Mouse (Mus musculus) stomach, postnatal 0 days (tissue): ENCODE results near the gene Gm10718. TPM values are rescaled to one million over a fixed set of nuclear protein-coding genes. Genes with fewer than 3 reads are reported as not detected.
A peak's percentile ranks its signal among the peaks of the same experiment; 100 is the strongest.
"Not testable (repeated sequence)": the region's sequence is repeated elsewhere in the genome, so short reads cannot be mapped to it uniquely, and the experiment has no call there.

Experiments used
- ATAC-seq: fragments of 200-750 bp; cut with Nextera tagmentation; 2 replicates; pipeline ENCODE4 v1.8.0; 2017; ENCODE audit not compliant: low FRiP score, low TSS enrichment
- DNase-seq: peaks from one replicate; pipeline ENCODE4 v3.0.0-alpha.2; 2016; ENCODE audit warnings: low spot score
- H3K27ac ChIP-seq: fragments of 300-500 bp; sonication (generic); replicated peaks from 2 replicates; pipeline ENCODE4 v1.5.1; 2014; ENCODE audit warnings: mild to moderate bottlenecking, control low read depth
- H3K27me3 ChIP-seq: fragments of 300-500 bp; sonication (generic); 2 replicates; pipeline ENCODE4 v1.6.1; 2014; ENCODE audit warnings: low read length; ENCODE audit not compliant: control insufficient read depth, insufficient read depth
- H3K36me3 ChIP-seq: fragments of 300-500 bp; sonication (generic); 2 replicates; pipeline ENCODE4 v1.6.1; 2014; ENCODE audit warnings: low read length, mixed read lengths; ENCODE audit not compliant: control insufficient read depth, insufficient read depth
- H3K4me1 ChIP-seq: fragments of 300-500 bp; sonication (generic); replicated peaks from 2 replicates; pipeline ENCODE4 v1.6.1; 2014; ENCODE audit warnings: antibody characterized with exemption; ENCODE audit not compliant: control insufficient read depth, insufficient read depth
- H3K4me2 ChIP-seq: fragments of 300-500 bp; sonication (generic); replicated peaks from 2 replicates; pipeline ENCODE4 v1.6.1; 2014; ENCODE audit warnings: low read depth, mild to moderate bottlenecking, control low read depth, moderate library complexity
- H3K4me3 ChIP-seq: fragments of 300-500 bp; sonication (generic); 2 replicates; pipeline ENCODE4 v1.5.1; 2014; ENCODE audit warnings: low read depth, low read length, control low read depth
- H3K9ac ChIP-seq: fragments of 300-500 bp; sonication (generic); 2 replicates; pipeline ENCODE4 v1.6.1; 2014; ENCODE audit warnings: mild to moderate bottlenecking, low read length, control low read depth, mixed read lengths
- H3K9me3 ChIP-seq: fragments of 300-500 bp; sonication (generic); 2 replicates; pipeline ENCODE4 v1.6.1; 2016; ENCODE audit warnings: low read length; ENCODE audit not compliant: control insufficient read depth
- WGBS: fragments of 180-500 bp; shearing (Covaris S2); extraction: QIAGEN DNeasy Blood & Tissue Kit; methylation state at CpG from one replicate; pipeline ENCODE4 v1.1.7; 2014; 5-methylcytosine and 5-hydroxymethylcytosine counted together
- polyA plus RNA-seq: library from polyadenylated mRNA; unstranded; fragments of >200 nt; fragmentation: Nextera tagmentation; extraction: Ambion mirVana; gene quantifications from 2 replicates; pipeline ENCODE4 v1.2.1, GENCODE M21; 2015

Gm10718 gene
- polyA plus RNA-seq, 1 experiment from 2014 or later: 0.93 TPM

GRCm38 (mm10) chr9:3009331-3009730 lies 14.0 kb upstream of the Gm10718 start:
- H3K4me3 ChIP-seq, DNase-seq, H3K9me3 ChIP-seq, H3K27ac ChIP-seq, H3K4me1 ChIP-seq, H3K9ac ChIP-seq, H3K27me3 ChIP-seq, H3K4me2 ChIP-seq, H3K36me3 ChIP-seq: not testable (repeated sequence)
- ATAC-seq: peak; percentile 51; the same call in 1 of the 2 replicates
- no CpG with 5 or more reads among the region's 5 CpGs for WGBS

- H3K36me3 ChIP-seq, DNase-seq, H3K27ac ChIP-seq, H3K4me2 ChIP-seq, ATAC-seq, H3K4me1 ChIP-seq, H3K9ac ChIP-seq, H3K4me3 ChIP-seq, H3K9me3 ChIP-seq, H3K27me3 ChIP-seq: not testable (repeated sequence)
- WGBS: 87% methylated on average over 2 of the region's 7 CpGs
These were observed 11.2 kb upstream of the Gm10718 start for GRCm38 (mm10) chr9:3012054-3012621.

- peak; percentile 66 for ATAC-seq
- no CpG with 5 or more reads among the region's 11 CpGs for WGBS
- H3K9ac ChIP-seq, H3K36me3 ChIP-seq, H3K27me3 ChIP-seq, H3K4me1 ChIP-seq, DNase-seq, H3K9me3 ChIP-seq, H3K4me2 ChIP-seq, H3K4me3 ChIP-seq, H3K27ac ChIP-seq: not testable (repeated sequence)
These were observed 10.5 kb upstream of the Gm10718 start, which contains the start of gene Gm10721 for GRCm38 (mm10) chr9:3012733-3013279. Gene Gm10721, plus strand, starts transcription at chr9:3013140.

- not testable (repeated sequence) for H3K27ac ChIP-seq, H3K27me3 ChIP-seq, DNase-seq, H3K36me3 ChIP-seq, H3K9ac ChIP-seq, H3K9me3 ChIP-seq, ATAC-seq, H3K4me1 ChIP-seq, H3K4me2 ChIP-seq, H3K4me3 ChIP-seq
- WGBS: 62% methylated on average over 4 of the region's 9 CpGs
These were observed 8.0 kb upstream of the Gm10718 start, which contains the start of gene Gm10720 for GRCm38 (mm10) chr9:3015354-3015753. Gene Gm10720, plus strand, starts transcription at chr9:3015654.

- not testable (repeated sequence) for H3K36me3 ChIP-seq, H3K9ac ChIP-seq, H3K4me2 ChIP-seq, DNase-seq, ATAC-seq, H3K9me3 ChIP-seq, H3K4me3 ChIP-seq, H3K27ac ChIP-seq, H3K27me3 ChIP-seq, H3K4me1 ChIP-seq
- 70% methylated on average over 4 of the region's 6 CpGs for WGBS
These were observed 7.5 kb upstream of the Gm10718 start for GRCm38 (mm10) chr9:3015896-3016295.

GRCm38 (mm10) chr9:3017108-3017507 lies 6.2 kb upstream of the Gm10718 start, which contains the start of gene Gm10719:
Gene Gm10719, plus strand, starts transcription at chr9:3017408.
- ATAC-seq, H3K27ac ChIP-seq, H3K4me2 ChIP-seq, H3K36me3 ChIP-seq, H3K27me3 ChIP-seq, DNase-seq, H3K4me1 ChIP-seq, H3K4me3 ChIP-seq, H3K9me3 ChIP-seq, H3K9ac ChIP-seq: not testable (repeated sequence)
- 100% methylated on average over 1 of the region's 9 CpGs for WGBS

- not testable (repeated sequence) for H3K27me3 ChIP-seq, ATAC-seq, H3K4me2 ChIP-seq, DNase-seq, H3K9me3 ChIP-seq, H3K4me3 ChIP-seq, H3K9ac ChIP-seq, H3K27ac ChIP-seq, H3K4me1 ChIP-seq, H3K36me3 ChIP-seq
- WGBS: 62% methylated on average over 9 of the region's 9 CpGs
These were observed 4.4 kb upstream of the Gm10718 start for GRCm38 (mm10) chr9:3018944-3019343.

- 0 out of 2 replicates have a peak, but pooled peaks have one; percentile 54 for ATAC-seq
- H3K9me3 ChIP-seq, H3K27ac ChIP-seq, H3K4me3 ChIP-seq, H3K4me1 ChIP-seq, DNase-seq, H3K27me3 ChIP-seq, H3K36me3 ChIP-seq, H3K4me2 ChIP-seq, H3K9ac ChIP-seq: not testable (repeated sequence)
- WGBS: 80% methylated on average over 11 of the region's 19 CpGs
These were observed 3.3 kb upstream of the Gm10718 start for GRCm38 (mm10) chr9:3019835-3020727.
